Mouse (Mus musculus) cerebellum, adult 18-20 months (tissue): ENCODE results near the gene Wdr5b.
"Not testable (repeated sequence)": the region's sequence is repeated elsewhere in the genome, so short reads cannot be mapped to it uniquely, and the experiment has no call there.

Experiments
- DNase-seq, 2 experiments: peaks; one replicate each; pipeline ENCODE4 v3.0.0; 2021

Gene Wdr5b

DNA sequence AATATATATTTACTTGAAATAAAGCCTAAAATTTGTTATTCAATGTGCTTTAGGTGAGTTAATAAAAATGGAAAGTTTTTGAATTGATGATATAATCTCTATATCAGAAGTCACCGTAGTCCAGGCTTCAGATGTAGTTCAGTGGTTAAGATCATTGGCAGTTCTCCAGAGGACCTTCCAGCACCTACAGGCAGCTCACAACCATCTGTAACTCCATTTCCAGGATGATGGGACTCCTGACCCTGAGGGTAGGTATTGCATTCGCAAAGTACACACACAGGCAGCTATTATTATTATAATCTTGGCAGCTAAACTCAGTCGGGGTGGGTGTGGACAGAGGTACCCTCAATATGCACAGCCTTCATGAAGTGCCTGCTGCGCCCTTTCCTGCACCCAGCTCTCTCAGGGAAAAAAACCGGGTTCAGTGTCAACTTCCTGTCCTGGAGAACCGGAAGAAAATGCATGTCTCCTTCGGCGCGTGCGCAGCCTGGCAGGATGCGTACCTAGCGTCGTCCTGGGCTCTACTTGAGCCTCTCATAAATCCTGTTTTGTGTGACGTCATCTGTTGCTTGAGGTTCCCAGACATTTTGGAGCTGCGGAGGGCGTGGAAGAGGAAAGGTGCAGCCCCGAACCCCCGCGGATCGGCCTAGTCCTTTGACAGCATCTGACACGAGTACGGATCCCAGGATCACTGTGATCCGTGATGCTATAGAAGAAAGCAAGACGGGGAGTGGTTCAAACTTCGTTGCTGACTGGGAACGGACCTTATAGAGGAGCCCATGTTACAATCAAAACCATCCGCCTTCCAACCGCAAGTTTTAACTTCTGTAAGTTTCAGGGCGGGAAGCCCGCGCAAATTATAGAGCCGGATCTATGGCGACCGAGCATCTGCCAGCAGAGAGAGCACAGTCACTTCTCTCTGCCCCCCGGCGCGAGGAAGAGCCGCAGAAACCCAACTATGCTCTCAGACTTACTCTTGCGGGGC is at the start of gene Wdr5b:
Wdr5b (plus strand) TSS at position 551 of the 985 bp plus-strand sequence.
- peak; percentile 92 to 95 for DNase-seq

DNA sequence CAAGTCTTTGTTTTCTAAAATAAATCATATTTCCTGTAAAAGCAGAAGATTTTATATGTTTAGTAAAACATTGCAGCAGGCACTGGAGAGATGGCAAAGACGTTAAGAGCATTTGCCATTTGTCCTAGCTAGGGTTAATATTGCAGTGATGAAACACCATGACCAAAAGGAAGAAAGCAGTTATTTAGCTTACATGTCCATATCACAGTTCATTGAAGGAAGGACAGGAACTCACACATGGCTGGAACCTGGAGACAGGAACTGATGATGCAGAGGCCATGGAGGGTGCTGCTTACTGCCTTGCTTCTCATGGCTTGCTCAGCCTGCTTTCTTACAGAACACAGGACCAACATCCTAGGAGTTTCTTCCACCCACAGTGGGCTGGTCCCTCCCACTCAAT is 48.6 kb upstream of the Wdr5b start:
- DNase-seq, result no peak

GRCm38 (mm10) chr16:35993316-35993715 is 47.7 kb upstream of the Wdr5b start:
- no peak for DNase-seq

DNA sequence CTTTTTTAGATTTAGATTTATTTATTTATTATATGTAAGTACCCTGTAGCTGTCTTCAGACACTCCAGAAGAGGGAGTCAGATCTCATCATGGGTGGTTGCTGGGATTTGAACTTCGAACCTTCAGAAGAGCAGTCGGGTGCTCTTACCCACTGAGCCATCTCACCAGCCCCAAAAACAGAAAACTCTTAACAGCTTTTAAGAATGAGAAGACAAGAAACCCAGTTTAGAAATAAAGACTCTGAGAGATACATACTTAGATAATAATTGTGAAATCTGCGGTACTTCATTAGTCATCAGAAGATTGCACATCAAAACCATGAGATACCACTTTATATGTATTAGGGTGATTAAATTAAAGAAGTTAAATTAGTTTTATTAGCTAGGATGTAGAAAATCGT is 42.1 kb upstream of the Wdr5b start:
- DNase-seq, result not testable (repeated sequence)

DNA sequence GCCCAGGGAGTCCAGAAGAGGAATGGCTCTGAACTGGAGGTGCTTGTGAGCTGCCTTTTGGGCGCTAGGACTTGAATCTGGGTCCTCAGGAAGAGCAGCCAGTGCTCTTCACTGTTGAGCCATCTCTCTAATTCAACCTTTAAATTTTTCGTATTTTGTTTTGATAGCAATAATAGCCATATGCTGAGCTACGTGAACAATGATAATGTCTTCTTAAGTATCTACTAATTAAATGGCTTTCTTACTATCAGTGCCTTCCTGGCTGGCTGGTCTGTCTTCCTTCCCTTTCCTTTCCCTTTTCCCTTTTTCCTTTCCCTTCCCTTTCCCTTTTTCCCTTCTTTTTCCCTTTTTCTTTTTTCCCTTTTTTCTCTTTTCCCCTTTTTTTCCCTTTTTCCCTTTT is 32.6 kb upstream of the Wdr5b start:
- no peak for DNase-seq

GRCm38 (mm10) chr16:36016335-36016734 is 24.7 kb upstream of the Wdr5b start:
- no peak for DNase-seq

DNA sequence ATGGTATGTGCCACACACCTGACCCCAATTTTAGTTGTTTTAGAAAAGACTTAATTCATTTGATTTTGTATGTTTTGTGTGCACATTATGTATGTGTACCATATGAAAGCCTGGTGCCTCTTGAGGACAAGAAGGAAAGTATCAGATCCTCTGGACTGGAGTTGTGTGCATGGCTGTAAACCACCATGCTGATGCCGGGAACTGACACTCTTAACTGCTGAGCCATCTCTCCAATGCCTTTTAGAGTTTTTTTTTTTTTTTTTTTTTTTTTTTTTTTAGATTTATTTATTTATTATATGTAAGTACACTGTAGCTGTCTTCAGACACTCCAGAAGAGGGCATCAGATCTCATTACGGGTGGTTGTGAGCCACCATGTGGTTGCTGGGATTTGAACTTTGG is 12.9 kb upstream of the Wdr5b start:
- not testable (repeated sequence) for DNase-seq

- no peak for DNase-seq
Observed at GRCm38 (mm10) chr16:36041625-36042020, 633 bp downstream of the Wdr5b start.

DNA sequence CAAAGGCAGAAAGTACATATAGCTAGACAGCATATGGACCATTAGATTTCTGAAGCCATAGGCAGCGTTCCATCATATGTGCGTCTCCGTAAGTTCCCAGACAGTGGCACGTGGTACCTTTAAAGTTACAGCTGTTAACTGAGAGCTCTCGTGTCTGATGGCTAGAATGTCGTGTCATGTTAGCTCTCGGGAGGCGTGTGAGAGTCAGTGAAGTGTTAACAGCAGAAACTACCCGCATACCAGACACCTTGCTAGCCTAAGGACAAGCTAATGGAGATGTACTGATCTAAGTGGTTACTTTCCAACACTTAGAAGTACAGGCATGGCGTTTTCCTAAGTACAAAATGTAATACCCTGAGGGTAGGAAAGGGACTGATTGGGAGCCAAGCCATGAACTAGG is 2.1 kb downstream of the Wdr5b start:
- no peak for DNase-seq

- DNase-seq, result no peak
Observed at GRCm38 (mm10) chr16:36043964-36044363, 3.0 kb downstream of the Wdr5b start.

DNA sequence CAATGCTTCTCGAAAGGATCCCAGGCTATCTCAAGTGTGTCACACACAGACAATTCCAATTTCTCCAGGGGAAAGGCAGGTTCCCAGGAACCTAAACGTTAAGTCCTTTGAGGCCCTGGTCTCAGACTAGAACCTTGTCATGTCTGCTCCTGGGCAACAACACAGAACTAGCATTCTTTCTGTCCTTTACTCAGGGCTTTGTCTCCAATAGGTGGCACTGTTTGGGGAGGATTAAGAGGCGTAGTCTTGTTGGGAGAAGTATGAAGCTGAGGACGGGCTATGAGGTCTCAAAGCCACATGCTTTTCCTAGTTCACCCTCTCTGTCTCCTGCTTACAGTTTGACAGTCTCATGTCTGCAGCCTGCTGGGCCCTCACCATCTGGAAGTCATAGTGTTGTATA is 6.5 kb downstream of the Wdr5b start:
- DNase-seq, result no peak

DNA sequence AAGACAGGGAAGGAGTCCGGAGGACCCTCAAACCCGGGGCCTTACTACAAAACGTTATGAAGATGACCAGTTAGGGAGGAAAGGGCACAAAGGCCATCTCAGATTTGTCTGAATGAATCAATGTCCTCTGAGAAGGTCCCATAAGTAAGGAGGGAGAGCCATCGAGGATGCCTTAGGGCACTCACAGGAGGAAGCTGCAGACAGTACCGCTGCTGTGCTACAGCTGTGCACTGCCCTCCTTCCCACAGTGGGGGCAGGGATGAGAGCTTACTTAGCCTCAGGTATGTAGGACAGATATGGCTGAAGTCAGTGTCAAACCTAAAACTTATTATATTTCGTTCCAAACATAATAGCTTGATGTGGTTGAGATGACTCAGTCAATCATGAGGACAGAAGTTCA is 10.5 kb downstream of the Wdr5b start:
- no peak for DNase-seq

DNA sequence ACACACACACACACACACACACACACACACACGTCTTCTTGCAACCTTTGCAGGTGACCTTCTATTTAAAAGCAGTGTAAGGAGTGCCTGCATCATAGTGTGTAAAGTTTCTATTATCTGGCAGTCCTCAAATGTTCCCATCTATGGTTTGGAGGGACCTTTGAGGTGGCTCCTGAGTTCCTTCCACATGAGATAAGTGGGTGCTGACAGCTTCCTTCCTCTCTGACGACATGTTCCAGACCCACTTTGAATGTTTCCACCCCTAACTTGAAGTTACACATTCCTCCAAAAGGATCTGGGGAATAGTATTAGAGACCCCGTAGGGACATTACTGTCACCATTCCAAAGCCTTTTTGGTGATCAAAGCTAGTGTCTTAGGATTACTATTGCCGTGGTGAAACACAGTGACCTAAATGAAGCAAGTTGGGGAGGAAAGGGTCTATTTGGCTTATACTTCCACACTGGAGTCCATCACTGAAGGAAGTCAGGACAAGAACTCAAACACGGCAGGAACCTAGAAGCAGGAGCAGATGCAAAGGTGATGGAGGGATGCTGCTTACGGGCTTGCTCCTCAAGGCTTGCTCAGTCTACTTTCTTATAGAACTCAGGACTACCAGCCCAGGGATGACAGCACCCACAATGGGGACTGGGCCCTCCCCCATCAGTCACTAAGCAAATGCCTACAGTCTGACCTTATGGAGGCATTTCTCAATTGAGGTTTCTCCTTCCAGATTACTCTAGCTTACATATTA is 12.7 kb downstream of the Wdr5b start:
- DNase-seq, result no peak

GRCm38 (mm10) chr16:36054920-36055319 is 13.9 kb downstream of the Wdr5b start:
- no peak for DNase-seq

DNA sequence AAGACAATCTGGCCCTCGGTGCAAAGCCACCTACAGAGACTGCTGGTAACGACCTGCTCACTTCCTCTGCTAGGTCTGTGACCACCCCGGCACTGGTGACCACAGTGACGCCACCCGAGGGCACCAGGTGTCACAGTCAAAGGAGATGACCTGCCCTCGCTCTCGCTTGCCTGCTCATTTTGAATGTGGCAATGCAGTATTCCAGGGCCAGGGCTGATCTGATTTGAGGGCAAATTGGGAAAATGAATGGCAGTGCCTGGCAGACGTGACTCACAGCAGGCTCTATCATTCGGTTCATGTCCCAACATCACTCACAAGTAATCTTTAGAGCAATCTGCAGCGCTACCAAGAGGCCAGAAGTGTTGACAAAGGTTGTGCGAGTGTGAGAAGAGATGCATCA is 15.4 kb downstream of the Wdr5b start:
- DNase-seq, result no peak

DNA sequence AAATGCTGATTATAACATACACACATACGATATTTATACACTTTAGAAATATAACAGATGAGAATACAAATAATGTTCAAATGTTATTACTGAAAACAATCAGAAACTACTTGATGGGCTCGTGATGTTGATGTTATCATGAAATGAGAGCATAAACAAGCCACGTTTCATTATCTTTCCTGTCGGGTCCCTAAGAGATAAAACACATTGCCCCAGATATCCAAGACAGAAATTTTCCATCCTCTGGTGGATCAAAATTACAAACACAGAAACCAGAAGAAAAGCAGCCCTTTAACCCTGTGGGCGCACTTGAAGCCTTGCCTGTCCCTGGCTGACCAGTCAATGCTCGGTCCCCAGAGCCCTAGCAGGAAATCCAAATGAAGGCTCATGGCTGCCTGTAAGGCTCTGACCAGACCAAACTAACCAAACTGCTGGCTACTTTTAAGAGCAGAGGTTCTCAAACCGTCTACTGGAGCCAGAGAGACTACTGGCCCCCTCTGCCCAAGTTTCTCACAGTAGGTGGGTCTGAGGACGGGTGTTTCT is 17.0 kb downstream of the Wdr5b start:
- no peak for DNase-seq

- not testable (repeated sequence) for DNase-seq
Observed at GRCm38 (mm10) chr16:36062534-36062933, 21.5 kb downstream of the Wdr5b start.

DNA sequence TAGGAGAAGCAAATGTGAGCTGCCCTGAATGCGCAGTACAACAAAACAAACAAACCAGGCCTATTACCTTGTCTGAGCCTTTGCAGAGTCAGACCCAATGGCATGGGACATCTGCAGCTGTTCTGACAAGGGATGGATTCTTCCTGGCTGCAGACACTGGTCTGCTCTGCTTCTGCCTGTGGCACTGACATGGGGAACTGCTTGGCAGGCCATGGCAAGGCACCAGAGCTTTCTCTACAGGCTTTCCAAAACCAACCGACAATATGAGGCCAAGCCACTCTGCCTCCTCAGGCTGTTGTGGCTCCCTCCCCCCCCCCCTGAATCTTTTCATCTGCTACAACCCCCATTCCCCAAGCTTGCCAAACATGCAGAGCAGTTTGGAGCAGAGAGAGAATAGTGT is 22.3 kb downstream of the Wdr5b start:
- DNase-seq, result peak in 1 of 2 experiments; percentile 18

- no peak for DNase-seq
Observed at GRCm38 (mm10) chr16:36064904-36065303, 23.9 kb downstream of the Wdr5b start.

GRCm38 (mm10) chr16:36067694-36068093 is 26.7 kb downstream of the Wdr5b start:
- DNase-seq, result no peak

GRCm38 (mm10) chr16:36068356-36068755 is 27.4 kb downstream of the Wdr5b start:
- no peak for DNase-seq

GRCm38 (mm10) chr16:36069819-36070575 is 29.0 kb downstream of the Wdr5b start:
- DNase-seq, result no peak

GRCm38 (mm10) chr16:36071071-36071449 is 30.1 kb downstream of the Wdr5b start:
- no peak for DNase-seq
